Mouse (Mus musculus) liver, adult 2 months (tissue): ENCODE measurements at regions not wholly inside any gene's neighbourhood (a gene's known extent, or its start where the extent isn't known, plus 50 kb on each side); places are given as distances from the start of the nearest gene placed in this dataset.

Experiments used
- DNase-seq: peaks from one replicate; pipeline ENCODE4 v3.0.0-alpha.2; 2011; ENCODE audit warnings: low read depth, low spot score; ENCODE audit errors: extremely low read depth
- H3K27ac ChIP-seq: fragments of 200-500 bp; replicated peaks from 2 replicates; pipeline ENCODE4 v1.5.1; 2012; ENCODE audit warnings: low read depth, mild to moderate bottlenecking, control low read depth, inconsistent platforms, low read length; ENCODE audit not compliant: insufficient read depth
- H3K27me3 ChIP-seq: fragments of 200-500 bp; 2 replicates; pipeline ENCODE4 v1.6.1; 2012; ENCODE audit warnings: mild to moderate bottlenecking, moderate library complexity, low read length, inconsistent platforms; ENCODE audit not compliant: control insufficient read depth, insufficient read depth
- H3K36me3 ChIP-seq: fragments of 200-500 bp; 2 replicates; pipeline ENCODE4 v1.6.1; 2012; ENCODE audit warnings: low read length, inconsistent platforms; ENCODE audit not compliant: control insufficient read depth, insufficient read depth
- H3K4me1 ChIP-seq: fragments of 200-500 bp; 2 replicates; pipeline ENCODE4 v1.6.1; 2011; ENCODE audit warnings: low read length; ENCODE audit not compliant: control insufficient read depth, insufficient read depth
- H3K4me3 ChIP-seq: fragments of 200-500 bp; 2 replicates; pipeline ENCODE4 v1.5.1; 2011; ENCODE audit warnings: low read depth, mild to moderate bottlenecking, control low read depth, low read length, moderate library complexity; ENCODE audit not compliant: insufficient read depth
- H3K79me2 ChIP-seq: fragments of 200-500 bp; 2 replicates; pipeline ENCODE4 v1.6.1; 2012; ENCODE audit warnings: inconsistent platforms, mild to moderate bottlenecking, low read length, moderate library complexity; ENCODE audit not compliant: control insufficient read depth, insufficient read depth
- H3K9ac ChIP-seq: fragments of 200-500 bp; 2 replicates; pipeline ENCODE4 v1.6.1; 2012; ENCODE audit warnings: low read depth, mild to moderate bottlenecking, control low read depth, inconsistent platforms, low read length
- CTCF ChIP-seq: fragments of 200-500 bp; IDR thresholded peaks from 2 replicates; pipeline ENCODE4 v1.5.1; 2011; ENCODE audit warnings: low read depth, low read length, control low read depth
- POLR2A ChIP-seq: fragments of 200-500 bp; IDR thresholded peaks from 2 replicates; pipeline ENCODE4 v1.6.1; 2011; ENCODE audit warnings: low read length, control low read depth; ENCODE audit not compliant: insufficient read depth; ENCODE audit errors: extremely low read depth
- WGBS: fragments of 180-500 bp; shearing (Covaris S2); methylation state at CpG from one replicate; pipeline ENCODE4 v1.1.7; 2018; 5-methylcytosine and 5-hydroxymethylcytosine counted together

GRCm38 (mm10) chr10:23600701-23601100, 186.4 kb downstream of the Rps12 start:
- no peaks in the 10 kb centered on the region for H3K4me1 ChIP-seq
- no peaks in the 10 kb centered on the region for H3K79me2 ChIP-seq
- WGBS: 70% methylated on average over 5 of the region's 5 CpGs
- no peak for DNase-seq
- TF ChIP-seq CTCF: no peak
- H3K27ac ChIP-seq: no peak overlapping the region
- no peaks in the 10 kb centered on the region for H3K36me3 ChIP-seq
- no peak overlapping the region for H3K9ac ChIP-seq
- no peak overlapping the region for H3K4me3 ChIP-seq
- no peaks in the 10 kb centered on the region for H3K27me3 ChIP-seq

- WGBS: 85% methylated on average over 3 of the region's 3 CpGs
- no peak for DNase-seq
- H3K27me3 ChIP-seq: no peaks in the 10 kb centered on the region
- H3K27ac ChIP-seq: no peak overlapping the region
- H3K79me2 ChIP-seq: no peaks in the 10 kb centered on the region
- H3K9ac ChIP-seq: no peak overlapping the region
- H3K4me3 ChIP-seq: no peak overlapping the region
- H3K4me1 ChIP-seq: no peaks in the 10 kb centered on the region
- H3K36me3 ChIP-seq: no peaks in the 10 kb centered on the region
- TF ChIP-seq CTCF: no peak
- TF ChIP-seq POLR2A: no peak
These were observed 191.5 kb downstream of the Rps12 start for GRCm38 (mm10) chr10:23595541-23595940.

- DNase-seq: no peak
- Histone ChIP-seq H3K27me3 (no peaks in the 10 kb centered on the region), H3K36me3 (no peaks in the 10 kb centered on the region), H3K27ac (no peak overlapping the region), H3K9ac (no peak overlapping the region), H3K4me3 (no peak overlapping the region), H3K79me2 (no peaks in the 10 kb centered on the region), H3K4me1 (no peaks in the 10 kb centered on the region)
- TF ChIP-seq CTCF (no peak), POLR2A (no peak)
- 90% methylated on average over 5 of the region's 5 CpGs for WGBS
These were observed 206.8 kb downstream of the Rps12 start for GRCm38 (mm10) chr10:23580230-23580629.

DNA sequence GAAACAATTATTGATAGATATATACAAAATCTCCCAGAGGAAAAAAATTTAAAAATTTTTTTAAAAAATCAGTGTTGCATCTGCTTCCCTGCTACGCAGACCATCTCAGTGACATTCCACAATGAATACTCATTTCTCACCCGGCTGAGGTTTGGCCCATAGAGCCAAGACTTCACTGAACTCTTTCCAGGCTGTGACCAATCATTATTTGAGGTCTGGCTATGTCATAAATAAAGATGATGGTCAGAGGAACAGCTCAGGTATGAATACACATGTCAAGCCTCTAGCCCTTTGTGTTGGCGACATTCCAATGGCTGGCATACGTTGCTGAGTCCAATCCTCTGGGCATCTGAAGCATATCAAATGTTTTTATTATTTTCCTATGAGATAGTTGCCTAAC, 216.1 kb downstream of the Rps12 start:
- H3K36me3 ChIP-seq: no peaks in the 10 kb centered on the region
- H3K79me2 ChIP-seq: no peaks in the 10 kb centered on the region
- 0 out of 2 replicates have a peak, but pooled peaks cover 2% of the 10 kb centered on the region for H3K27me3 ChIP-seq
- no peak for DNase-seq
- H3K4me3 ChIP-seq: no peak overlapping the region
- no peak for TF ChIP-seq CTCF
- TF ChIP-seq POLR2A: no peak
- H3K27ac ChIP-seq: no peak overlapping the region
- no peaks in the 10 kb centered on the region for H3K4me1 ChIP-seq
- H3K9ac ChIP-seq: no peak overlapping the region
- 85% methylated on average over 4 of the region's 4 CpGs for WGBS

DNA sequence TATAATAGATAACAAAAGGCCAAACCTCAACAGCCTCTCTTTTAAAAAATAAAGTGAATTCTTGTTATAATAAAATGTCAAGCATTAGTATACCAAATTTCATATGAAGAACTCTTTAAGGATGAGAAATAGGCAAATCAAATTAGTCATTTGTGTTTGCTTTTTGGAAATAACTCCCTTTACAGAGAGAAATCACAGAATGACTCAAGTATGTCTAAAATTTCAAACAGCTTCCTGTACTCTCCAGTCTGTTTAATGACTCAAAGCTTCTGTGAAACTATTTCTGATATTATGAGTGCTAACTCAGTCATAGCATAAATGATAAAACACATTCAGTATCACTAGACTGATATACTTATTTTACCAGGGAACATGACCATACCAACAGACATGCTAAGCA, 217.7 kb downstream of the Rps12 start:
- Histone ChIP-seq H3K4me1 (no peaks in the 10 kb centered on the region), H3K27ac (no peak overlapping the region), H3K36me3 (no peaks in the 10 kb centered on the region), H3K9ac (no peak overlapping the region), H3K79me2 (no peaks in the 10 kb centered on the region), H3K4me3 (no peak overlapping the region), H3K27me3 (0 out of 2 replicates have a peak, but pooled peaks cover 2% of the 10 kb centered on the region)
- TF ChIP-seq POLR2A: no peak
- TF ChIP-seq CTCF: no peak
- no peak for DNase-seq

DNA sequence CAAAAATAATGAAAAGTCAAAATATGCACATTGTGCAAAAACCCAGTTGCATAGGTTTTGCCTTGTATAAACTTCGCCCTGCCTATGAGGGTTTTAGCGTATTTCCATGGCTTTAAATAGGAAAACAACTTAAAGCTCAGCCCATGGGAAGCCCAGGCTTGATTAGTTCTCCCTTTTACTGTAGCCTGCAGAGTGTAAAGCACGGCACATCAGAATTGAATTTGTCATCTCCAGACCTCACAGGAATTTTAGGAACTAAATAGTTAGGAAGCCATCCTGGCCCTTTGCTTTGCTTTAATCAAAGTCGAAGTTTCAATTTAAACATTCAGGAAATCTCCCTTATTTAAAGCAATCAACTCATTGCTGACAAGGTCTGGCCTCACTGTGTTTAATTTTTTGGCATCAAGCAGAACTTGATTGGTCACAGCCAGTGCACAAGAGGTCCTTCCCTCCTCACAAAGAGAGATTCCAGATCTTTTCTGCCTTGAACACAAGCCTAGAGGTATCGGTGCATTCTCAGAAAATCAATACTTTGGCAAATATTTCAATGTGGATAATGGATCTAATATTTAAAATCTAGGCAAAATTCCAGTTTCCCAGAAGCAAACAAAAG, 211.8 kb upstream of the Eya4 start:
- H3K4me1 ChIP-seq: no peaks in the 10 kb centered on the region
- H3K27ac ChIP-seq: no peak overlapping the region
- H3K27me3 ChIP-seq: no peaks in the 10 kb centered on the region
- 77% methylated on average over 5 of the region's 5 CpGs for WGBS
- no peak for DNase-seq
- H3K36me3 ChIP-seq: no peaks in the 10 kb centered on the region
- TF ChIP-seq POLR2A: no peak
- no peak for TF ChIP-seq CTCF
- no peak overlapping the region for H3K9ac ChIP-seq
- no peaks in the 10 kb centered on the region for H3K79me2 ChIP-seq
- H3K4me3 ChIP-seq: no peak overlapping the region
